In the genomic region with DNA sequence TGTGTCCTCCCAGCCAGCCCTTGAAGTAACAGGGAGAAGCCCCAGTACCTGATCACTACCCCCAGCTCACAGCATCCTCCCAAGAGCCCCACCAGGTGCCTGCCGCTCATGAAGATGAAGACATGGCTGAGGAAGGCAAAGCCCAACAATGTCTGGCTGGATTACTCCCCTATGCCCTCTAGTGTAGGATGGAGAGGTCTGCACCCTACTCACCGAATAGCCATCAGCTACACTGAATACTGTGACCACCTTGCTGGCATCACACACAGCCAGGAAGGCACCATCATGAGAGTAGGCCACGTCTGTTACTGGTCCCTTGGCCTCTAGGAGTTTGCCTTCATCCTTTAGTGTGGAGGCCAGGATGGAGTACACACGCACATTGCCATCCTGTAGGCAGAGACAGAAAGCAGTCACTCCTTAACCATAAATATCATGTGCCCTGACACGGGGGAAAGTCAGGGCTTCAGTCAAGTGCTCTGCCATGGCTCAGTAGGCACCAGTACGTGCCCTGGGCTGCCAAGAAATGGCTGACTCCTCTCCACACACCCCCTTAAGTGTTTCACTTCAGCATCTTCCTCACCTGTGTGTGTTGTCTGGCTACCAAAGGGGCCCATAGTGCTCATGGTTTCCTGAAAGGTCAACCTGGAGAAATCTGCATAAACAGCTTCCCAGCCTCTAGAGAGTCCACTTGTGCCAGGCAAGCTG, we compare ENCODE assay signal across 9 mouse cellular contexts. TPM values are rescaled to one million over a fixed set of nuclear protein-coding genes. Genes with fewer than 3 reads are reported as not detected.
DNase-seq lines count a peak whose midpoint lies in the region; ATAC-seq lines count a peak whose summit lies in the region.
"Had no signal": no experiment of that assay in that cellular context is flagged by ENCODE, and none has a peak within 500 bp of the region (broad histone marks: within the 10 kb centered on the region; RNA-seq: fewer than 3 reads in every experiment).

No protein-coding gene starts in this region.

- H3K27me3 ChIP-seq in liver, embryonic 13.5 days: no peaks in the 10 kb centered on the region
- no peaks in the 10 kb centered on the region for H3K27me3 ChIP-seq in splenic B cell, adult 2 months (ENCODE audit: control insufficient read depth, insufficient read depth, low read length, poor library complexity, severe bottlenecking)
- H3K27me3 ChIP-seq: embryonic facial prominence, embryonic 15.5 days had no signal

- H3K4me2 ChIP-seq in liver, embryonic 13.5 days: no peak overlapping the region
- H3K4me2 ChIP-seq: embryonic facial prominence, embryonic 15.5 days had no signal

- peak; percentile 55 for ATAC-seq in liver, embryonic 13.5 days (ENCODE audit: low read depth)

- no peak overlapping the region for H3K9ac ChIP-seq in liver, embryonic 13.5 days
- H3K9ac ChIP-seq: embryonic facial prominence, embryonic 15.5 days had no signal

- no peak overlapping the region for H3K4me3 ChIP-seq in liver, embryonic 13.5 days (replicated peaks)
- H3K4me3 ChIP-seq: embryonic facial prominence, embryonic 15.5 days had no signal

- peak; percentile 18 for DNase-seq in left cerebral cortex, postnatal 4 days
- DNase-seq in left cerebral cortex, adult 8-10 months (ENCODE audit: low spot score in 2 of 2): no peak
- DNase-seq in embryo, embryonic 11 days: peak; percentile 42
- DNase-seq in liver, embryonic 13.5 days: no peak
- DNase-seq in splenic B cell, adult 2 months (ENCODE audit: low read depth, low spot score): peak; percentile 30
- DNase-seq in gastrocnemius, postnatal 4 days (ENCODE audit: low spot score in 2 of 2): no peak
- DNase-seq in gastrocnemius, postnatal 14 days: no peak
- no peak for DNase-seq in kidney, postnatal 14 days

- WGBS in liver, embryonic 13.5 days (ENCODE audit: insufficient replicate concordance): 73% methylated on average over 6 of the region's 6 CpGs

- no peak overlapping the region for H3K27ac ChIP-seq in liver, embryonic 13.5 days
- H3K27ac ChIP-seq: embryonic facial prominence, embryonic 15.5 days had no signal

- H3K4me1 ChIP-seq in liver, embryonic 13.5 days (replicated peaks): no peaks in the 10 kb centered on the region
- H3K4me1 ChIP-seq: embryonic facial prominence, embryonic 15.5 days had no signal

- H3K9me3 ChIP-seq in liver, embryonic 13.5 days (replicated peaks): no peaks in the 10 kb centered on the region
- H3K9me3 ChIP-seq: embryonic facial prominence, embryonic 15.5 days had no signal

- peaks cover 98% of the 10 kb centered on the region for H3K36me3 ChIP-seq in liver, embryonic 13.5 days
- H3K36me3 ChIP-seq in splenic B cell, adult 2 months (ENCODE audit: control insufficient read depth, insufficient read depth, low read length, poor library complexity, severe bottlenecking): peaks cover 27% of the 10 kb centered on the region

- intact Hi-C loops in left cerebral cortex, postnatal 4 days (cut with DNase I): loop anchor here (5.0 kb wide), 1 partner anchor 223 kb away; no protein-coding TSS in a partner anchor
- intact Hi-C loops in gastrocnemius, postnatal 14 days (cut with DNase I; ENCODE audit: low total_unique reads): no loop called here

RNA-seq across cellular contexts. Expression of a gene that starts 26.9 kb away (rescaled TPM):
- total RNA-seq in left cerebral cortex, postnatal 4 days (2021): 1 to 10 TPM; 1.0 to 1.4 TPM
- total RNA-seq in left cerebral cortex, adult 8-10 months (2022): 1 to 10 TPM; 1.2 to 3.2 (median 2.2) TPM
- polyA plus RNA-seq in liver, embryonic 13.5 days (2015; fragmentation: Nextera tagmentation; extraction: Ambion mirVana): 0.80 and 0.88 TPM in 2 replicates
- total RNA-seq in gastrocnemius, postnatal 4 days (2021): 1 to 10 TPM; 1.4 to 2.4 TPM
- under 1 TPM; 0.86 to 0.96 TPM for total RNA-seq in gastrocnemius, postnatal 14 days (2021)

RNA-seq across cellular contexts. Expression of a gene that starts 33.1 kb away (rescaled TPM):
- total RNA-seq in left cerebral cortex, postnatal 4 days (2021): 100 to 1,000 TPM; 200 to 204 TPM
- 100 to 1,000 TPM; 161 to 165 (median 162) TPM for total RNA-seq in left cerebral cortex, adult 8-10 months (2022)
- polyA plus RNA-seq in liver, embryonic 13.5 days (2015; fragmentation: Nextera tagmentation; extraction: Ambion mirVana): 89.7 and 98.1 TPM in 2 replicates
- total RNA-seq in gastrocnemius, postnatal 4 days (2021): 100 to 1,000 TPM; 205 to 211 TPM
- 10 to 100 TPM; 73.7 to 98.4 TPM for total RNA-seq in gastrocnemius, postnatal 14 days (2021)

Comparison
In these comparisons a context has a peak if more than half of its experiments do, and no peak if none do; other contexts are left out.
1. DNase-seq: peak in left cerebral cortex, postnatal 4 days (single experiment), embryo, embryonic 11 days (single experiment) and splenic B cell, adult 2 months (single experiment); none in left cerebral cortex, adult 8-10 months (0 of 2), liver, embryonic 13.5 days (single experiment), gastrocnemius, postnatal 4 days (0 of 2), gastrocnemius, postnatal 14 days (single experiment) and kidney, postnatal 14 days (single experiment).